Mouse (Mus musculus) layer of hippocampus, adult 11-12 months (tissue): ENCODE data around the gene Mea1.

Experiments used
- DNase-seq: peaks from one replicate; pipeline ENCODE4 v3.0.0; 2022; ENCODE audit warnings: low spot score

Mea1 gene

GRCm38 (mm10) chr17:46704887-46705835 is 26.6 kb downstream of the Mea1 start, which contains the start of gene Ppp2r5d:
TSS of gene Ppp2r5d (minus strand) at chr17:46705111.
- DNase-seq = peak; percentile 97

- no peak for DNase-seq
Measured at GRCm38 (mm10) chr17:46706375-46707089, 27.9 kb downstream of the Mea1 start.

- peak; percentile 93 for DNase-seq
Measured at GRCm38 (mm10) chr17:46710959-46711597, 32.5 kb downstream of the Mea1 start, which contains the start of gene Pex6. TSS of gene Pex6 (plus strand) at chr17:46711463.

GRCm38 (mm10) chr17:46711612-46712271 is 33.1 kb downstream of the Mea1 start:
- no peak for DNase-seq

- no peak for DNase-seq
Measured at GRCm38 (mm10) chr17:46712442-46712841, 33.8 kb downstream of the Mea1 start.

- DNase-seq = no peak
Measured at GRCm38 (mm10) chr17:46713849-46714248, 35.3 kb downstream of the Mea1 start.

GRCm38 (mm10) chr17:46714756-46715481 is 36.3 kb downstream of the Mea1 start:
- DNase-seq = no peak

- DNase-seq = no peak
Measured at GRCm38 (mm10) chr17:46721077-46721476, 42.5 kb downstream of the Mea1 start.

- DNase-seq = no peak
Measured at GRCm38 (mm10) chr17:46724477-46725084, 46.0 kb downstream of the Mea1 start.

GRCm38 (mm10) chr17:46725273-46725672 is 46.7 kb downstream of the Mea1 start:
- DNase-seq = no peak

- no peak for DNase-seq
Measured at GRCm38 (mm10) chr17:46725731-46726645, 47.4 kb downstream of the Mea1 start.

- DNase-seq = no peak
Measured at GRCm38 (mm10) chr17:46727271-46727670, 48.7 kb downstream of the Mea1 start.

- DNase-seq = no peak
Measured at GRCm38 (mm10) chr17:46728021-46728420, 49.4 kb downstream of the Mea1 start.

- no peak for DNase-seq
Measured at GRCm38 (mm10) chr17:46728496-46728895, 49.9 kb downstream of the Mea1 start.

- no peak for DNase-seq
Measured at GRCm38 (mm10) chr17:46728904-46729318, 50.3 kb downstream of the Mea1 start, which contains the start of gene Gnmt. TSS of gene Gnmt (minus strand) at chr17:46729168.
